Mouse (Mus musculus) MEL (cell line): ENCODE measurements around the gene Asb16. TPM values are rescaled to one million over a fixed set of nuclear protein-coding genes. Genes with fewer than 3 reads are reported as not detected.
A peak's percentile ranks its signal among the peaks of the same experiment; 100 is the strongest.

ENCODE experiments used
- DNase-seq: peaks from one replicate; pipeline ENCODE4 v3.0.0; 2011; ENCODE audit warnings: low read depth, low spot score
- H3K27ac ChIP-seq: 2 replicates; pipeline ENCODE4 v1.5.1; 2012; ENCODE audit warnings: low read depth, mild to moderate bottlenecking, control low read depth, low read length, moderate library complexity; ENCODE audit not compliant: control insufficient read depth
- H3K27me3 ChIP-seq, 2 experiments: fragments of 150-350 bp in 1 of 2; sonication (generic) in 1 of 2; 2 replicates each; pipeline ENCODE4 v1.6.1; 2012; ENCODE audit warnings: low read length in 2 of 2, mild to moderate bottlenecking in 2 of 2, improper control_type of control experiment in 1 of 2, moderate library complexity in 1 of 2; ENCODE audit not compliant: insufficient read depth in 2 of 2, control insufficient read depth in 1 of 2
- H3K36me3 ChIP-seq, 2 experiments: 2 replicates each; pipeline ENCODE4 v1.6.1; 2012 to 2014; ENCODE audit warnings: low read length in 2 of 2, improper control_type of control experiment in 1 of 2, inconsistent platforms in 1 of 2, mild to moderate bottlenecking in 1 of 2; ENCODE audit not compliant: insufficient read depth in 2 of 2, control insufficient read depth in 1 of 2
- H3K4me1 ChIP-seq, 2 experiments: fragments of 150-350 bp in 1 of 2; sonication (generic) in 1 of 2; 2 replicates each; pipeline ENCODE4 v1.6.1; 2012; ENCODE audit warnings: low read length in 2 of 2, improper control_type of control experiment in 1 of 2, mild to moderate bottlenecking in 1 of 2; ENCODE audit not compliant: insufficient read depth in 2 of 2, control insufficient read depth in 1 of 2
- H3K4me3 ChIP-seq, 2 experiments: fragments of 150-350 bp in 1 of 2; sonication (generic) in 1 of 2; 2 replicates each; pipeline ENCODE4 v1.5.1; 2012; ENCODE audit warnings: low read depth in 2 of 2, low read length in 2 of 2, mild to moderate bottlenecking in 2 of 2, moderate library complexity in 2 of 2, control low read depth in 1 of 2, improper control_type of control experiment in 1 of 2; ENCODE audit not compliant: control insufficient read depth in 1 of 2, insufficient read depth in 1 of 2
- H3K79me2 ChIP-seq: 2 replicates; pipeline ENCODE4 v1.6.1; 2012; ENCODE audit warnings: mild to moderate bottlenecking, low read length, moderate library complexity; ENCODE audit not compliant: control insufficient read depth, poor library complexity, insufficient read depth
- H3K9ac ChIP-seq: 2 replicates; pipeline ENCODE4 v1.6.1; 2012; ENCODE audit warnings: low read depth, mild to moderate bottlenecking, control low read depth, low read length, moderate library complexity; ENCODE audit not compliant: control insufficient read depth, poor library complexity, severe bottlenecking
- H3K9me3 ChIP-seq: fragments of 150-350 bp; sonication (generic); replicated peaks from 2 replicates; pipeline ENCODE4 v1.6.1; 2012; ENCODE audit warnings: mild to moderate bottlenecking, low read length, improper control_type of control experiment, moderate library complexity; ENCODE audit not compliant: insufficient read depth
- E2F4 ChIP-seq: IDR thresholded peaks from 2 replicates; pipeline ENCODE4 v1.6.1; 2011; ENCODE audit warnings: low read depth, low read length, improper control_type of control experiment, borderline replicate concordance
- MAFK ChIP-seq: IDR thresholded peaks from 2 replicates; pipeline ENCODE4 v1.6.1; 2011; ENCODE audit warnings: low read depth, mild to moderate bottlenecking, low read length, improper control_type of control experiment, borderline replicate concordance
- MAX ChIP-seq: IDR thresholded peaks from 2 replicates; pipeline ENCODE4 v1.6.1; 2011; ENCODE audit warnings: low read length, improper control_type of control experiment
- NRF1 ChIP-seq: IDR thresholded peaks from 2 replicates; pipeline ENCODE4 v1.6.1; 2014; ENCODE audit warnings: low read depth, mild to moderate bottlenecking, inconsistent platforms, low read length, improper control_type of control experiment, moderate library complexity; ENCODE audit not compliant: poor library complexity, insufficient read depth, severe bottlenecking
- POLR2AphosphoS2 ChIP-seq: IDR thresholded peaks from 2 replicates; pipeline ENCODE4 v1.6.1; 2011; ENCODE audit warnings: low read length, improper control_type of control experiment
- SMC3 ChIP-seq: IDR thresholded peaks from 2 replicates; pipeline ENCODE4 v1.6.1; 2011; ENCODE audit warnings: low read depth, low read length, improper control_type of control experiment
- USF2 ChIP-seq, 2 experiments: IDR thresholded peaks; 2 replicates each; pipeline ENCODE4 v1.6.1; 2011 to 2012; ENCODE audit warnings: improper control_type of control experiment in 2 of 2, low read length in 2 of 2, borderline replicate concordance in 1 of 2, inconsistent platforms in 1 of 2, low read depth in 1 of 2, mild to moderate bottlenecking in 1 of 2; ENCODE audit not compliant: insufficient read depth in 1 of 2
- ZC3H11A ChIP-seq: IDR thresholded peaks from 2 replicates; pipeline ENCODE4 v1.6.1; 2012; ENCODE audit warnings: low read depth, mild to moderate bottlenecking, inconsistent platforms, low read length, improper control_type of control experiment
- polyA plus RNA-seq, 2 experiments: library from polyadenylated mRNA; stranded (reverse) in 1 of 2; unstranded in 1 of 2; fragments of >175 nt in 1 of 2; fragments of >200 nt in 1 of 2; gene quantifications; 2 replicates each; pipeline versions ENCODE4 v1.2.1 to v1.2.4; 2012; ENCODE audit warnings: low replicate concordance in 2 of 2, low read depth in 1 of 2; ENCODE audit not compliant: insufficient read length in 2 of 2, insufficient read depth in 1 of 2, missing spikeins in 1 of 2
- total RNA-seq: library from RNA; depleted of rRNA; stranded (reverse); fragments of 300-350 nt; gene quantifications from 2 replicates; pipeline ENCODE4 v1.2.3, GENCODE M21; 2012

Asb16 gene
- total and polyA plus RNA-seq, 3 experiments: 4.4 to 8.5 TPM; not detected in 1

- no peak for TF ChIP-seq MAFK
- TF ChIP-seq NRF1: no peak
Measured at GRCm38 (mm10) chr11:102285095-102285834, 16.7 kb downstream of the Asb16 start (continued).

- no peak for DNase-seq
- no peak overlapping the region for H3K27ac ChIP-seq
- peaks cover 0 to 3% of the 10 kb centered on the region in 2 experiments; a peak in 2 of 4 replicates for H3K4me1 ChIP-seq
- no peak overlapping the region for H3K9ac ChIP-seq
- H3K36me3 ChIP-seq: peaks cover 0 to 6% of the 10 kb centered on the region in 2 experiments; a peak in 3 of 4 replicates
- H3K27me3 ChIP-seq: no peaks in the 10 kb centered on the region
- H3K4me3 ChIP-seq: no peak overlapping the region
- TF ChIP-seq POLR2AphosphoS2 (peak; percentile 10; the same call in 1 of the 2 replicates), USF2 (IDR thresholded peaks at IDR 0.05; ENCODE audit: borderline replicate concordance in 1 of 2, insufficient read depth in 1 of 2, low read depth in 1 of 2, low read length in 2 of 2) (no peak)
- H3K9me3 ChIP-seq: no peaks in the 10 kb centered on the region
- peaks cover 9% of the 10 kb centered on the region for H3K79me2 ChIP-seq
Measured at GRCm38 (mm10) chr11:102287485-102287884, 18.9 kb downstream of the Asb16 start.

- H3K9ac ChIP-seq: no peak overlapping the region
Measured at GRCm38 (mm10) chr11:102288027-102288804, 19.7 kb downstream of the Asb16 start.

GRCm38 (mm10) chr11:102288913-102289312 is 20.4 kb downstream of the Asb16 start:
- Histone ChIP-seq H3K9me3 (no peaks in the 10 kb centered on the region), H3K4me1 (peaks cover 0 to 3% of the 10 kb centered on the region in 2 experiments; a peak in 2 of 4 replicates), H3K9ac (no peak overlapping the region), H3K27ac (no peak overlapping the region), H3K79me2 (peaks cover 9% of the 10 kb centered on the region), H3K36me3 (peaks cover 2 to 6% of the 10 kb centered on the region in 2 experiments; a peak in 3 of 4 replicates), H3K27me3 (no peaks in the 10 kb centered on the region), H3K4me3 (no peak overlapping the region)
- no peak for TF ChIP-seq SMC3
- no peak for TF ChIP-seq E2F4
- DNase-seq: no peak

More at GRCm38 (mm10) chr11:102288027-102288804, 19.7 kb downstream of the Asb16 start:
- H3K9me3 ChIP-seq: no peaks in the 10 kb centered on the region
- TF ChIP-seq MAX (no peak), POLR2AphosphoS2 (0 out of 2 replicates have a peak, but pooled peaks have one; percentile 4), ZC3H11A (no peak)
- TF ChIP-seq, all 39 proteins: peak for 1
- Histone ChIP-seq H3K4me3 (no peak overlapping the region), H3K79me2 (peaks cover 9% of the 10 kb centered on the region), H3K27ac (no peak overlapping the region), H3K27me3 (no peaks in the 10 kb centered on the region), H3K36me3 (peaks cover 0 to 6% of the 10 kb centered on the region in 2 experiments; a peak in 3 of 4 replicates), H3K4me1 (peaks cover 0 to 3% of the 10 kb centered on the region in 2 experiments; a peak in 2 of 4 replicates)
- no peak for DNase-seq
